Mouse (Mus musculus): ENCODE data around the gene Sipa1l1.
"Not testable (repeated sequence)": the region's sequence is repeated elsewhere in the genome, so short reads cannot be mapped to it uniquely, and the experiment has no call there.

Gene Sipa1l1

GRCm38 (mm10) chr12:82175709-82176108 lies 6.6 kb downstream of the Sipa1l1 start:
- in situ Hi-C loops (cut with MboI, MseI) = no loop called here

- in situ Hi-C loops (cut with MboI, MseI) = no loop called here
Observed at GRCm38 (mm10) chr12:82178636-82179035, 9.5 kb downstream of the Sipa1l1 start.

DNA sequence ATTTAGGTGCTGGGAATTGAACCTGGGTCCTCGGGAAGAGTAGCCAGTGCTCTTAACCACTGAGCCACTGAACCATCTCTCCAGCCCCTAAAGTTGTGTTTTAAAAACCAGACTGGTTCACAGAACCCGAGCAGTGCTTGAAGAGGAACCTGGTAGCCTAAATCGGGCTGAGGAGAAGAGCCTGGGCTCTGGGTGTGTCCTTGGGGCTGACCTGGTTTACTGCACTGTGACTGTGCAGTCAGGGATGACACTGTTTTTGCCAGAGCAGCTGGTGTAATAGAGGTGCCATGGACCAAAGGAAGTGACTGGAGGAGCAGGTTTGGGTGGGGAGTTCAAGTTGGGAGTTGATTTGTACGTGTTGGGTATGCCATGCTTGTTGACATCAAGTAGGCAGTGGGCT lies 10.5 kb downstream of the Sipa1l1 start:
- in situ Hi-C loops (cut with MboI, MseI) = no loop called here

- in situ Hi-C loops (cut with MboI, MseI) = not testable (repeated sequence)
Observed at GRCm38 (mm10) chr12:82186156-82186555, 17.0 kb downstream of the Sipa1l1 start.

DNA sequence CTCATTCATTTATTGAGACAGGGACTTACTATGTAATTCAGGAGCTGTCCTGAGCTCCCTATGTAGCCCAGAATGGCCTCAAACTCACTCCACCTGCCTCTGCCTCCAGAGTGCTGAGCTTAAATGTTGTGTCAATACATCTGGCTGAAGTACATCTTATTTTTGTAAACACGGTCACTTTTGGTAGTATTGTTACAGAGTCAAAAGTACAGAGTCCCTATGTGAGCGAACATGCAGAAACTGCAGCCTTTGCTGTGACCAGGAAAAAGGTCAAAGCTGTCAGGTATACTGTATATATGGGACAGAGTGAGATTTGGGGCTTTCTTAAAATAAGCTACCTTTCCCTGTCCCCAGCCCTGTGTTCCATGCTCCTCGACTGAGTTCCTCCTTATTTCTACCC lies 17.6 kb downstream of the Sipa1l1 start:
- in situ Hi-C loops (cut with MboI, MseI) = no loop called here

GRCm38 (mm10) chr12:82187178-82187839 lies 18.2 kb downstream of the Sipa1l1 start:
- in situ Hi-C loops (cut with MboI, MseI) = no loop called here

DNA sequence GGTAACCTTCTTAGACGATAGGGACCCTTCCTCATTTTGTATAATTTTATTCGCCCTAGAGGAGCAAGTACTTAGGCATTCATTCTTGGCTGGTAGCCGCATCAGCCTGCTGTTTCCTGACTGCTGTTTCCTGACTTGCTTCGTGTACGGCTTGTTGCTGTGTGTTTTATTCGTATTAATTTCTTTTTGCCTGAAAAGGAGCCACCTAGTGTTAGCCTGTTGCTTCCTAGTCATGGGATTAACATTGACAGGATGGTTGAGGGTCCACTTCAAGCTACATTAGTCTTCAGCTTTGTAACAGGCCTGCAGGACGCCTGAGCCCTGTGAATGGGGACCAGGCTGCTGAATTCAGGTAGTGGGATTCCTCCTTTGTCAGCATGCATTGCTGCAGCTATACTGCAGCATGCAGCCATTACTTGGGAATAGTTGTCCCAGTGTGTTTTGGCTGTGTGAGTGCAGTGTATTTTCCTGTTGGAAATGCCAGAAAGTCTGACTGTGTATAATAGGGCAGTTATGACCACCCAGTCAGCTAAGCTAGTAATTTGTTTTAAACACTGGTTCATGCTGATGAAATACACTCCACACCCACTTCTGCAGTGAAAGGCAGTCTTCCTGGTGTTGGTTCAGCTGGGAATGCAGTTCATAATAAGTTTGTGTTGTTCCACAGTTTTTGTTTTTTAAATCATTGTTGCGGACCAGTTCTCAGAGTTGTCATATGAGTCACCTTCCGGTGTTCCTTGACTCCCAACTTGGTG lies 19.4 kb downstream of the Sipa1l1 start:
- in situ Hi-C loops (cut with MboI, MseI) = no loop called here

DNA sequence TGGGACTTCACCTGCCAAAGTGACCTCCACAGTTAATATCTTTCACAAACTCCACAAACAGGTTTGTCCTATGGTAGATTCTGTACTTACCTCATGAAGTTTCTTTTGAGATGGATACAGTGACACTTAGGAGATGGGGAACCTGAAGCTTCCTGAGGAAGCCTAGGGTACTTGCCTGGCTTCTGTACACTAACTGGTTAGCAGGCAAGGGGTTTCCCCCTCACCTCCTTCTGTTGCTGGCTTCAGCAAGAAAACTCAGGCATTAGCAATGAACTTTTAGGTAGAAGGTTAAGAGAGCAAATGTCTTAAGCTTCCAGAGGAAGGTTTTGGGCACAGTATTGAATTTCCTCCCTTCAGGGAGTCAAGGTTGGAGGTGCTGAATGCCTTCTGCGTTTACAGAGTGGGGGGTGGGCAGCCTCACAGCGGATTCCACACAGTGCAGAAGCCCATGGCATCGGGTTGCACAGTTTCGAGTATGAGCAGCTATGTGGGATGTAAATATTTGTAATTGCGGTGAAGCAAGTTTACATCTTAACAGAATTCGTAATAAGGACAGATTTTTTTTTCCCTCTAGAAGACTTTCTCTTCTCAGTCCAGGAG lies 20.1 kb downstream of the Sipa1l1 start:
- in situ Hi-C loops (cut with MboI, MseI) = no loop called here

GRCm38 (mm10) chr12:82189715-82190581 lies 20.8 kb downstream of the Sipa1l1 start:
- in situ Hi-C loops (cut with MboI, MseI) = no loop called here

DNA sequence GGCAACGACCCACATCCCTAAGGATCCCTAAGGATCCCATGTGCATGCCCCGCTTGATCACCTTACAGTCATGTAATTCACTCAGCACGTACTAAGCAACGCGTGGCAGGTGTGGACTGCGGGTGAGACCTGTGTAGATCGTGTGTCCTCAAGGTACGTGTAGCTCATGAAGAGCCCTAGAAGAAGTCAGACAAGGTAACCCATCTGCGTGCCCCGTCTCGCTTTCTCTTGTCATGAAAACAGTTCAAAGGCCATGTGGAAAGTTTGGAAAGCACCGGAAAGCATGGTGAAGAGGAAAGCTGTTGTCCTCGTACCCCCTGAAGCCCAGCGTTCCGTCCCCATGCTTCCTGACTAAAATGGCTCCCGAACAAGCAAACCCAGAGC lies 21.5 kb downstream of the Sipa1l1 start:
- in situ Hi-C loops (cut with MboI, MseI) = no loop called here

GRCm38 (mm10) chr12:82191686-82192085 lies 22.6 kb downstream of the Sipa1l1 start:
- in situ Hi-C loops (cut with MboI, MseI) = no loop called here

DNA sequence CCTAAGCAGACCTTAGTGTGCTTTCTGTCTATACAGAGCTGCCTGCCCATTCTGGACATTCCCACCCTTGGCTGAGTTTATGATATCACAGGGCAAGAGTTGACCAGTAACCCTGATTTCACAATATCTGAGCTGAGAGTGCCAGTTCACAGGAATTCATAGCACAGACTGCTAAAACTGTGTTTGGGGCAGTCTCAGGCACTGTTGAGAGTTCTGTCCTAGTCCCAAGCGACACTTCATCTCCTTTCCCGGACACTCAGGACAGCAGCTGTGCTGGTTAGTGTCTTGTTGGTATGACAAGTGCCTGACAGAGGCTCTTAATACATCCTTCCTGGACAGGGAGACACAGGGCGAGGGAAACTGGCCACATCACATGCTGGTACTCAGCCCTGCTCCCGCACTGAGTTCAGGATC lies 23.5 kb downstream of the Sipa1l1 start:
- in situ Hi-C loops (cut with MboI, MseI) = no loop called here

DNA sequence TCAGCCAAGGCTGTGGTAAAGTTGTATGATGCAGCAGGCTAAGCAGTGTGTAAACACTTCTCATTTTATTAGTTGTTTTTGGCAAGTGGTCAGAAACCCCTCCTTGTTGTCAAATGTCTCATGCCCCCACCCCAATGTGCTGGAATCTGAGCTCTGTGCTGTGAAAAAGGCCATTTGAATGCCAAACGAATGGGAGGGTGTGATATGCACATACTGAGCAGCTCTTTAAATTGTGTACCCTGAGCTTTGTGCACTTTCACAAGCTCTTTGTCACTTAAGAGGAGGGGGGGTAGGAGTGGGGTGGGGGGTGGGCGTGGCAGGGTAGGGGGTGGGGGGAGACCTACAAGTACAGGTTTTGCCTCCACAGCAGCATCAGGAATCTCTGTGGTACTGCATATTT lies 24.4 kb downstream of the Sipa1l1 start:
- in situ Hi-C loops (cut with MboI, MseI) = no loop called here

DNA sequence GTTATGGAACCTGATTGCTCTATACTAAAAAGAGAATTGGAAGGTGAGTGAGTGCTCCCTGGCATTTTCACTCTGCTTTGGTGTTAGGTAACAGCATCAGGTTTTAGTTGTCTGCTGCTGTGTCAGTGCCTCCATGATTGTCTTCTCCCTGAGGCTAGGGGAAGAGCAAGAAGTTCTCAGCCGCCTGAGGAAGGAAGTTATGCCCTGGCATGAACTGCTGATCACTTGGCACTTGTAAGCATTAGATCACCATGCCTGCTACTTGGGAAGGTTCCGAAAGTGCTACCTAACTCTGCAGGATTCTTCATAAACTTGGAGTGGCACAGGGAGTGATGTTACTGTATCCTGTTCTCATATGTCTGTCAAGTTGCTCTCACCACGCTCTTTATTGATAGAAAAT lies 25.8 kb downstream of the Sipa1l1 start:
- in situ Hi-C loops (cut with MboI, MseI) = no loop called here

DNA sequence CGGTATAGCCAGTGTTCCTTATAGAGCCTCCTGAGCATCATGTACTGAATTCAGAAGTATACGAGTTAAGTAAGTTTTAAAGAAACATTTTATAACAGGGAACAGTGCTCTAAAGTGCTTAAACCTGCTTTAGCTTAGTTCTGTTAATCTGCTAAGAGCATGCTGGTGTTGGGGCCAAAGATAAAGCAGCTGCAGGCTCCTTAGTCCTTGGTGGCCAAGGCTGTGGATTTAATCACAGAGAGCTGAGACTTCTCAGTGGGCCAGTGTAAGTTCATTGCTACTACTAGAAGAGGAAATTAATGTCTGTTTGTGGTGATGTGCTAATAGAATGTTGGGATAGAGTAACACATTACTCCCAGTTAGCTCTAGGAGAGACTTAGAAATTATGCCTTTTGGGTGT lies 27.1 kb downstream of the Sipa1l1 start:
- in situ Hi-C loops (cut with MboI, MseI) = no loop called here

DNA sequence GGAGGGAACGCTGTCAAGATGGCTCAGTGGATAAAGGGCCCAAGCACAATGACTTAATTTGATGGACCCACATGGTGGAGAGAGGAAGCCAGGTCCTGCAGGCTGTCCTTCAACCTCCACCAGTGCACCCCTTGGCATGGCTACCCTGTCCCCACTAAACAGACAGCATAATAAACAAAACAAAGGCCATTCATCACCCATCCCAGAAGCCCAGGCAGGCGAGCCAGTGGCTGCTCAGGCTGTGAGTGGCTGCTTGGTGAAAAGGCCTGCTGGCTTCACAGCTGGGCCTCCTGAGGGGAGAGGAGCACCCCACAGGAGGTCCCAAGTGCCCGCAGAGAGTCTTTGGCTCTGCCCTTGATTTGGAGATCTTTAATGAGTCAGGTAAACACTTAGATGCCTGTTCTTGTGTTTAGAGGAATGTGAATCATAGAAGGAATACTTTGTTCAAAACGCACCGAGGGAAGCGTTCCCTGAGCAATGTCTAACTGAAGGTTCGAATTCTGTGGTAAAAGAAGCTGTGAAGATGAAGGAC lies 27.6 kb downstream of the Sipa1l1 start:
- in situ Hi-C loops (cut with MboI, MseI) = no loop called here

GRCm38 (mm10) chr12:82197207-82197606 lies 28.1 kb downstream of the Sipa1l1 start:
- in situ Hi-C loops (cut with MboI, MseI) = no loop called here

DNA sequence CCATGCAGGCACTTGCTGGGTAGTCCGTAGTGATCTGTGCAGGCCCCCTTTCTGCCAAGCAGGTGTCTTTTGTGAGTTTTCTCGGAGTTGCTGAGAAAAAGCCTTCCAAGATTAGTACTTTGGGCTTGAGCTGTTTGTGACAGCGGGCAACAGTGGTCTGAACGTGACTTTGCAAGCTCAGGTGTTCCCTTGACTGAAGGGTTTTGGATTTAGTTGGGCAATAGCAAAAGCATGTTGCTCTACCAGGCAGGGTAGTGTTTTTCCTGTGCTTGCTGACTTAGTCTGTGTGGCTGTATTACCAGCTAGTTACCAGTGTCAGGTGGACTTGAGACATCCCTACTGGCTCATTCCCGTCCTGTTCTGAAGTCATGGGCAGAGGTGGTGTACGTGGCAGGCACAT lies 30.2 kb downstream of the Sipa1l1 start:
- in situ Hi-C loops (cut with MboI, MseI) = no loop called here

GRCm38 (mm10) chr12:82204106-82204505 lies 35.0 kb downstream of the Sipa1l1 start:
- in situ Hi-C loops (cut with MboI, MseI) = no loop called here

- in situ Hi-C loops (cut with MboI, MseI) = no loop called here
Observed at GRCm38 (mm10) chr12:82206857-82207647, 37.9 kb downstream of the Sipa1l1 start.

GRCm38 (mm10) chr12:82208046-82208445 lies 38.9 kb downstream of the Sipa1l1 start:
- in situ Hi-C loops (cut with MboI, MseI) = no loop called here
